Mouse (Mus musculus) stomach, postnatal 0 days (tissue): Measurements from ENCODE around the gene Acsl3.

Source experiments
- CTCF ChIP-seq: IDR thresholded peaks from 2 replicates; pipeline ENCODE4 v1.5.1; 2016; ENCODE audit warnings: antibody characterized with exemption, low read depth, mild to moderate bottlenecking, moderate library complexity
- EP300 ChIP-seq: optimal IDR thresholded peaks from 2 replicates; pipeline ENCODE3; 2016; ENCODE audit warnings: antibody characterized with exemption

DNA sequence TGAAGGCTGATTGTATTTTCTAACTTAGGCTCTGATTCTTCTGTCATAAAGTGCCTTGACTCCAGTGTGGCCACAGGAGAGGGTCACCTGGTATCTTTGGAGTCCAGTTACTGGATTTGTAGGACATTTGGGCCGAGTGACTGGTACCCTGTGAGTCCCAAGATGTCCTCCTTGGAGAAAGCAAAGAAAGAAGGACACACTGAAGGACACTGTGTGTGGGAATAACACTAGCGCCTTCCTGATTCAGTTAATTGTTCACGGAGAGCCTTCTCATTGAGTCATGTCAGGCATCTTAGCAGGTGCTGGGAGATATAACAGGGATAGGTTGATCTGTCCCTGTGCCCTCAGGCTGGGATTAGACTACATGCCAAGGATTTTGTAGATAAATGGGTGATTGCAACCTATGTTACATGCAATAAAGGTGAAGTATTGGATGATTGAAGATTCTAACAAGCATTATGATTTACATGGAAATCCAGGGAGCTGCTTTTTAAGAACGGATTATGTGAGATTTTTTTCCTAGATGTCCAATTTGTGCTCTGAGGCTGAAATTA, 1.7 kb downstream of the Acsl3 start:
- no peak for TF ChIP-seq CTCF
- no peak for TF ChIP-seq EP300
